Mouse (Mus musculus): ENCODE data around the gene Pcdh9.

Pcdh9 gene

GRCm38 (mm10) chr14:93543970-93544627, 346.4 kb downstream of the Pcdh9 start:
- no peak for DNase-seq

GRCm38 (mm10) chr14:93543561-93543960, 346.9 kb downstream of the Pcdh9 start:
- no peak for DNase-seq

- DNase-seq, result no peak
These were observed 355.6 kb downstream of the Pcdh9 start for GRCm38 (mm10) chr14:93534928-93535327.

GRCm38 (mm10) chr14:93523430-93523829, 367.0 kb downstream of the Pcdh9 start:
- no peak for DNase-seq

GRCm38 (mm10) chr14:93520166-93520565, 370.3 kb downstream of the Pcdh9 start:
- no peak for DNase-seq

GRCm38 (mm10) chr14:93516679-93517078, 373.8 kb downstream of the Pcdh9 start:
- no peak for DNase-seq

- DNase-seq, result no peak
These were observed 384.4 kb downstream of the Pcdh9 start for GRCm38 (mm10) chr14:93506107-93506506.

- DNase-seq, result no peak
These were observed 391.4 kb downstream of the Pcdh9 start for GRCm38 (mm10) chr14:93498813-93499690.

- DNase-seq, result no peak
These were observed 415.5 kb downstream of the Pcdh9 start for GRCm38 (mm10) chr14:93474991-93475390.

- no peak for DNase-seq
These were observed 418.0 kb downstream of the Pcdh9 start for GRCm38 (mm10) chr14:93472494-93472893.

GRCm38 (mm10) chr14:93463360-93463892, 427.1 kb downstream of the Pcdh9 start:
- DNase-seq, result no peak

GRCm38 (mm10) chr14:93450930-93451665, 439.4 kb downstream of the Pcdh9 start:
- no peak for DNase-seq

GRCm38 (mm10) chr14:93441852-93442251, 448.6 kb downstream of the Pcdh9 start:
- no peak for DNase-seq

- no peak for DNase-seq
These were observed 453.3 kb downstream of the Pcdh9 start for GRCm38 (mm10) chr14:93437226-93437625.

- no peak for DNase-seq
These were observed 473.7 kb downstream of the Pcdh9 start for GRCm38 (mm10) chr14:93416752-93417151.

GRCm38 (mm10) chr14:93415496-93415895, 475.0 kb downstream of the Pcdh9 start:
- DNase-seq, result no peak

GRCm38 (mm10) chr14:93409314-93409713, 481.2 kb downstream of the Pcdh9 start:
- DNase-seq, result no peak

GRCm38 (mm10) chr14:93407747-93408146, 482.7 kb downstream of the Pcdh9 start:
- DNase-seq, result no peak

GRCm38 (mm10) chr14:93385090-93385489, 505.4 kb downstream of the Pcdh9 start:
- no peak for DNase-seq

- no peak for DNase-seq
These were observed 509.3 kb downstream of the Pcdh9 start for GRCm38 (mm10) chr14:93381163-93381562.

- no peak for DNase-seq
These were observed 509.7 kb downstream of the Pcdh9 start for GRCm38 (mm10) chr14:93380757-93381156.

GRCm38 (mm10) chr14:93376159-93376558, 514.3 kb downstream of the Pcdh9 start:
- DNase-seq, result no peak

GRCm38 (mm10) chr14:93374181-93374580, 516.3 kb downstream of the Pcdh9 start:
- DNase-seq, result no peak

Measured in spleen, adult 18-20 months (tissue).